15 mouse cellular contexts compared by ENCODE assay signal in the genomic region with DNA sequence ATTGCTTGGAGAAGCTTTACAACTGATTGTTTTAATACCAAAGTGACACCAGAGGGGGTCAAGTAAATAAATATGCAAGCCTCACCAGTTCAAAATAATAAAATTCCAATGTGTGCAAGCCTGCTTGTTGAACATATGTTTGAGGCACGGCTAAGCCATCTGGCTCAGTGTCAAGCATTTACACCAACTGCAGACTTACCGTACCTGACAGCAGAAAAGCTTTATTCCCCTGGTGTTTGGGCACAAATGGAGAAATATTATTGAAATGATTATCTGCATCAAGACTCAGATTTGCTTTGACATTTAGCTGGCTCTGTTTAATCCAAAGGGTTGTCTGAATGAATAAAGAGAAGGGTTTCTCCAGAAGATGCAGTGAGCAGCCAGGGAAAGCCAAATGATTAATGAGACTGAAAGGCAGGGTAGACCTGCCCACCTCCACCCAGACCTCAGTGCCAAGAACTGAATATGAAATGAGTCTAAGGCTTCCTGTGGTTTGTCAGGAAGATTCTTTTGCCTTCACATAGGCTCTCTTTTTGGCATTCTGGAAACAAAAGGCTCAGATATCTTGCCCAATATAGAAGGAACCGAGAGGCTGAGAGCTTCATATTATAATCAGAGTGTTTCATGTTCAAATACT.
DNase-seq lines count a peak whose midpoint lies in the region; ATAC-seq and TF ChIP-seq lines count a peak whose summit lies in the region.
"Had no signal": no experiment of that assay in that cellular context is flagged by ENCODE, and none has a peak within 500 bp of the region (broad histone marks: within the 10 kb centered on the region; RNA-seq: fewer than 3 reads in every experiment).

No protein-coding gene starts in this region.

- H3K4me2 ChIP-seq in hindbrain, embryonic 15.5 days, result no peak overlapping the region
- H3K4me2 ChIP-seq in hindbrain, embryonic 12.5 days (replicated peaks), result no peak overlapping the region
- no peak overlapping the region for H3K4me2 ChIP-seq in forebrain, postnatal 0 days (ENCODE audit: low read depth)
- H3K4me2 ChIP-seq in liver, embryonic 12.5 days, result no peak overlapping the region
- H3K4me2 ChIP-seq: midbrain, embryonic 11.5 days; stomach, embryonic 15.5 days had no signal

- H3K27ac ChIP-seq in hindbrain, embryonic 15.5 days (replicated peaks), result no peak overlapping the region
- no peak overlapping the region for H3K27ac ChIP-seq in hindbrain, embryonic 12.5 days
- H3K27ac ChIP-seq in forebrain, postnatal 0 days (ENCODE audit: low read depth, low read length), result no peak overlapping the region
- no peak overlapping the region for H3K27ac ChIP-seq in liver, embryonic 12.5 days
- H3K27ac ChIP-seq: liver, embryonic 14.5 days; stomach, embryonic 15.5 days had no signal

- 0 out of 2 replicates have a peak, but pooled peaks have one; percentile 34 for ATAC-seq in hindbrain, embryonic 15.5 days (ENCODE audit: low FRiP score, low read depth)
- no peak for ATAC-seq in hindbrain, embryonic 12.5 days (ENCODE audit: low FRiP score)
- ATAC-seq in forebrain, postnatal 0 days, result no peak
- no peak for ATAC-seq in liver, embryonic 12.5 days

- no peaks in the 10 kb centered on the region for H3K36me3 ChIP-seq in hindbrain, embryonic 15.5 days
- no peaks in the 10 kb centered on the region for H3K36me3 ChIP-seq in hindbrain, embryonic 12.5 days
- H3K36me3 ChIP-seq in forebrain, postnatal 0 days (ENCODE audit: insufficient read depth), result no peaks in the 10 kb centered on the region
- H3K36me3 ChIP-seq in liver, embryonic 12.5 days, result no peaks in the 10 kb centered on the region
- H3K36me3 ChIP-seq: G1E; stomach, embryonic 15.5 days had no signal

- no peak for TF ChIP-seq CTCF in forebrain, postnatal 0 days (IDR thresholded peaks at IDR 0.05; ENCODE audit: low read depth)

- H3K27me3 ChIP-seq in hindbrain, embryonic 15.5 days, result no peaks in the 10 kb centered on the region
- H3K27me3 ChIP-seq in hindbrain, embryonic 12.5 days, result no peaks in the 10 kb centered on the region
- no peaks in the 10 kb centered on the region for H3K27me3 ChIP-seq in forebrain, postnatal 0 days (ENCODE audit: insufficient read depth, low read length)
- H3K27me3 ChIP-seq in liver, embryonic 12.5 days (replicated peaks), result no peaks in the 10 kb centered on the region
- H3K27me3 ChIP-seq: stomach, embryonic 15.5 days had no signal

- no peaks in the 10 kb centered on the region for H3K9me3 ChIP-seq in hindbrain, embryonic 15.5 days
- no peaks in the 10 kb centered on the region for H3K9me3 ChIP-seq in hindbrain, embryonic 12.5 days (replicated peaks)
- no peaks in the 10 kb centered on the region for H3K9me3 ChIP-seq in forebrain, postnatal 0 days (ENCODE audit: low read length)
- H3K9me3 ChIP-seq in liver, embryonic 12.5 days (replicated peaks), result no peaks in the 10 kb centered on the region
- H3K9me3 ChIP-seq: G1E; stomach, embryonic 15.5 days had no signal

- H3K9ac ChIP-seq in hindbrain, embryonic 15.5 days, result no peak overlapping the region
- H3K9ac ChIP-seq in hindbrain, embryonic 12.5 days, result no peak overlapping the region
- H3K9ac ChIP-seq in forebrain, postnatal 0 days, result no peak overlapping the region
- H3K9ac ChIP-seq in liver, embryonic 12.5 days, result no peak overlapping the region
- H3K9ac ChIP-seq: liver, embryonic 14.5 days; stomach, embryonic 15.5 days had no signal

- H3K4me1 ChIP-seq in hindbrain, embryonic 15.5 days (replicated peaks), result no peaks in the 10 kb centered on the region
- no peaks in the 10 kb centered on the region for H3K4me1 ChIP-seq in hindbrain, embryonic 12.5 days
- no peaks in the 10 kb centered on the region for H3K4me1 ChIP-seq in forebrain, postnatal 0 days (ENCODE audit: insufficient read depth)
- H3K4me1 ChIP-seq in liver, embryonic 12.5 days, result no peaks in the 10 kb centered on the region
- H3K4me1 ChIP-seq: stomach, embryonic 15.5 days had no signal

- H3K4me3 ChIP-seq in hindbrain, embryonic 15.5 days, result no peak overlapping the region
- H3K4me3 ChIP-seq in hindbrain, embryonic 12.5 days, result no peak overlapping the region
- H3K4me3 ChIP-seq in forebrain, postnatal 0 days (ENCODE audit: low read depth, low read length), result no peak overlapping the region
- no peak overlapping the region for H3K4me3 ChIP-seq in liver, embryonic 12.5 days
- H3K4me3 ChIP-seq: stomach, embryonic 15.5 days had no signal

- DNase-seq in brain, adult 2 months (ENCODE audit: low read depth, low spot score), result peak; percentile 85
- peak; percentile 74 for DNase-seq in cerebellum, adult 9-10 months
- peak; percentile 9 for DNase-seq in forebrain, postnatal 0 days
- no peak for DNase-seq in layer of hippocampus, postnatal 10 days (ENCODE audit: low spot score in 2 of 2)
- DNase-seq: kidney, postnatal 14 days; layer of hippocampus, adult 9-11 months; lung, postnatal 10 days; thymus, postnatal 14 days had no signal

- WGBS in hindbrain, embryonic 15.5 days, result 47% methylated on average over 3 of the region's 3 CpGs
- WGBS in hindbrain, embryonic 12.5 days, result 46% methylated on average over 3 of the region's 3 CpGs
- 31% methylated on average over 3 of the region's 3 CpGs for WGBS in forebrain, postnatal 0 days
- WGBS in liver, embryonic 12.5 days (ENCODE audit: insufficient replicate concordance), result 57% methylated on average over 3 of the region's 3 CpGs

Comparison
In these comparisons a context has a peak if more than half of its experiments do, and no peak if none do; other contexts are left out.
1. DNase-seq: peak in brain, adult 2 months (single experiment), cerebellum, adult 9-10 months (single experiment) and forebrain, postnatal 0 days (single experiment); none in layer of hippocampus, postnatal 10 days (0 of 2).